Mouse (Mus musculus) natural killer cell, adult 2 months (primary cell): Measurements from ENCODE around the gene Ppp1r1a.

ENCODE experiments used
- DNase-seq, 2 experiments: peaks; one replicate each; pipeline ENCODE4 v3.0.0; 2022; ENCODE audit warnings: low spot score in 2 of 2

The Ppp1r1a gene

GRCm38 (mm10) chr15:103514119-103514518, 23.7 kb downstream of the Ppp1r1a start:
- peak; percentile 34 to 38 for DNase-seq

- DNase-seq = no peak
These were observed 24.2 kb downstream of the Ppp1r1a start for GRCm38 (mm10) chr15:103513621-103514031.

- no peak for DNase-seq
These were observed 26.2 kb downstream of the Ppp1r1a start for GRCm38 (mm10) chr15:103511652-103512051.

- DNase-seq = no peak
These were observed 28.5 kb downstream of the Ppp1r1a start for GRCm38 (mm10) chr15:103509317-103509716.

- no peak for DNase-seq
These were observed 34.1 kb downstream of the Ppp1r1a start for GRCm38 (mm10) chr15:103503660-103504059.

GRCm38 (mm10) chr15:103503251-103503600, 34.6 kb downstream of the Ppp1r1a start:
- DNase-seq = no peak

- DNase-seq = peak; percentile 5 to 32
These were observed 35.2 kb downstream of the Ppp1r1a start, which contains the start of gene Pde1b for GRCm38 (mm10) chr15:103502435-103503250. Gene Pde1b, plus strand, starts transcription at chr15:103503034.

- no peak for DNase-seq
These were observed 36.6 kb downstream of the Ppp1r1a start for GRCm38 (mm10) chr15:103501186-103501585.

GRCm38 (mm10) chr15:103500723-103501122, 37.1 kb downstream of the Ppp1r1a start:
- no peak for DNase-seq

- DNase-seq = no peak
These were observed 39.6 kb downstream of the Ppp1r1a start for GRCm38 (mm10) chr15:103498157-103498556.

GRCm38 (mm10) chr15:103496204-103497140, 41.3 kb downstream of the Ppp1r1a start:
- DNase-seq = no peak

GRCm38 (mm10) chr15:103488336-103488735, 49.5 kb downstream of the Ppp1r1a start:
- no peak for DNase-seq

- DNase-seq = no peak
These were observed 51.1 kb downstream of the Ppp1r1a start for GRCm38 (mm10) chr15:103486658-103487057.

- DNase-seq = no peak
These were observed 52.7 kb downstream of the Ppp1r1a start for GRCm38 (mm10) chr15:103485106-103485505.

- DNase-seq = no peak
These were observed 53.3 kb downstream of the Ppp1r1a start for GRCm38 (mm10) chr15:103484490-103484889.

- no peak for DNase-seq
These were observed 55.3 kb downstream of the Ppp1r1a start for GRCm38 (mm10) chr15:103482488-103482887.
